Comparison of ENCODE assay signal across 8 mouse cellular contexts in the genomic region with DNA sequence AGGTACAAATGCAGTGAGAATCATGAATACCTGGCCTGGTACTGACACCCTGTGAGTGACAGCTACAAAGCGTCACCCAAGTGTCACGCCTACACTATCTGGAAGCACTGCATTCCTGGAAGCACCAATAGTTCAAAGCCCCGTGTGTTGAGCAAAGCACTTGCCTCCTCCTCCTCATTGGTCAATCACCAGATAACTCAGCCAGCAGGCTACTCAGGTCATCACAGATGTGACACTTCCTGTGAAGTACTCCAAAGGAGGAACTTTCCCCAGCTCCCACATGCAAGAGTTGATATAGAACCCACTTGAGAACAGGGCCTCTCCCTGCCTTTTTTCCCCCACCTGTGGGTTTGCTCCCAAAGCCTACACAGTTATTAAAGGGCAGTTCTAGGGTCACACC. TPM values are rescaled to one million over a fixed set of nuclear protein-coding genes. Genes with fewer than 3 reads are reported as not detected.
A peak's percentile ranks its signal among the peaks of the same experiment; 100 is the strongest.
DNase-seq lines count a peak whose midpoint lies in the region; ATAC-seq lines count a peak whose summit lies in the region.
"Had no signal": no experiment of that assay in that cellular context is flagged by ENCODE, and none has a peak within 500 bp of the region (broad histone marks: within the 10 kb centered on the region; RNA-seq: fewer than 3 reads in every experiment).

No protein-coding gene starts in this region.

- 88% methylated on average over 3 of the region's 3 CpGs for WGBS in neural tube, embryonic 11.5 days
- 90% methylated on average over 3 of the region's 3 CpGs for WGBS in hindbrain, embryonic 11.5 days
- WGBS in macrophage (ENCODE audit: missing documents) = 58% methylated on average over 3 of the region's 3 CpGs

- H3K9ac ChIP-seq in neural tube, embryonic 11.5 days (ENCODE audit: low read length) = no peak overlapping the region
- peak overlapping the region; percentile 96; the same call in 1 of the 2 replicates for H3K9ac ChIP-seq in hindbrain, embryonic 11.5 days (ENCODE audit: low read depth, low read length)

- peaks cover 31% of the 10 kb centered on the region for H3K36me3 ChIP-seq in neural tube, embryonic 11.5 days (ENCODE audit: control insufficient read depth, insufficient read depth, low read length)
- H3K36me3 ChIP-seq in hindbrain, embryonic 11.5 days (ENCODE audit: control insufficient read depth, insufficient read depth, low read length) = peaks cover 15% of the 10 kb centered on the region
- peaks cover 38% of the 10 kb centered on the region for H3K36me3 ChIP-seq in macrophage (ENCODE audit: inconsistent target)

- H3K27me3 ChIP-seq in neural tube, embryonic 11.5 days (ENCODE audit: control insufficient read depth, insufficient read depth, low read length) = no peaks in the 10 kb centered on the region
- no peaks in the 10 kb centered on the region for H3K27me3 ChIP-seq in hindbrain, embryonic 11.5 days (ENCODE audit: control insufficient read depth, insufficient read depth, low read length)

- peak overlapping the region; percentile 90; the same call in 1 of the 2 replicates for H3K4me3 ChIP-seq in neural tube, embryonic 11.5 days (ENCODE audit: low read depth, low read length)
- peak overlapping the region; percentile 99; the same call in 1 of the 2 replicates for H3K4me3 ChIP-seq in hindbrain, embryonic 11.5 days (ENCODE audit: low read depth, low read length)
- peak overlapping the region; percentile 77 for H3K4me3 ChIP-seq in macrophage (ENCODE audit: inconsistent target)

- peak overlapping the region; percentile 92 for H3K4me2 ChIP-seq in neural tube, embryonic 11.5 days (ENCODE audit: low read depth)
- peak overlapping the region; percentile 86; the same call in 1 of the 2 replicates for H3K4me2 ChIP-seq in hindbrain, embryonic 11.5 days (replicated peaks; ENCODE audit: low read depth, low read length)

- DNase-seq in neural tube, embryonic 11.5 days (ENCODE audit: low spot score) = no peak
- no peak for DNase-seq in neural tube, embryonic 10.5 days (ENCODE audit: extremely low spot score, low spot score)
- DNase-seq in hindbrain, embryonic 11.5 days (ENCODE audit: low spot score) = no peak
- no peak for DNase-seq in adrenal gland, adult 2 months
- no peak for DNase-seq in adrenal gland, postnatal 4 days (ENCODE audit: low spot score in 2 of 2)
- DNase-seq: kidney, adult 11 months had no signal

- ATAC-seq in neural tube, embryonic 11.5 days (ENCODE audit: insufficient read depth, low FRiP score, low TSS enrichment) = no peak
- ATAC-seq in hindbrain, embryonic 11.5 days (ENCODE audit: low FRiP score) = no peak
- no peak for ATAC-seq in monocyte, adult 5-6 weeks (replicated peaks; ENCODE audit: insufficient number of reproducible peaks, low FRiP score, low TSS enrichment, poor library complexity, severe bottlenecking)

- H3K79me2 ChIP-seq in macrophage (ENCODE audit: inconsistent target) = peaks cover 81% of the 10 kb centered on the region

- peaks cover 15% of the 10 kb centered on the region for H3K4me1 ChIP-seq in neural tube, embryonic 11.5 days (ENCODE audit: control insufficient read depth, insufficient read depth, low read length)
- H3K4me1 ChIP-seq in hindbrain, embryonic 11.5 days (replicated peaks; ENCODE audit: control insufficient read depth, insufficient read depth, low read length) = peaks cover 14% of the 10 kb centered on the region; the same call in 1 of the 2 replicates

- no peak overlapping the region for H3K27ac ChIP-seq in neural tube, embryonic 11.5 days (ENCODE audit: low read depth, low read length)
- H3K27ac ChIP-seq in hindbrain, embryonic 11.5 days (ENCODE audit: low read depth, low read length) = no peak overlapping the region
- peak overlapping the region; percentile 43; the same call in 1 of the 2 replicates for H3K27ac ChIP-seq in macrophage

- no peaks in the 10 kb centered on the region for H3K9me3 ChIP-seq in neural tube, embryonic 11.5 days (ENCODE audit: control insufficient read depth, low read length)
- H3K9me3 ChIP-seq in hindbrain, embryonic 11.5 days (ENCODE audit: control insufficient read depth, low read length) = no peaks in the 10 kb centered on the region

RNA-seq across cellular contexts. Expression of a gene that starts 1.9 kb away (rescaled TPM):
- 562 and 566 TPM in 2 replicates for polyA plus RNA-seq in neural tube, embryonic 11.5 days (2014; fragmentation: Nextera tagmentation; extraction: Ambion mirVana)
- polyA plus RNA-seq in hindbrain, embryonic 11.5 days (2014; fragmentation: Nextera tagmentation; extraction: Ambion mirVana) = 504 and 527 TPM in 2 replicates
- total RNA-seq in macrophage (2018; cell fraction: chromatin; rRNA removed) = 100 to 1,000 TPM in 1 of 26 experiments, 10 to 100 TPM in 25; 12.4 to 109 (median 29.4) TPM
- total RNA-seq in macrophage (2018; cell fraction: cytosol; rRNA removed) = 100 to 1,000 TPM; 202 to 385 (median 291) TPM
- total RNA-seq in macrophage (2018; cell fraction: nucleus; rRNA removed) = 100 to 1,000 TPM in 25 of 26 experiments, 10 to 100 TPM in 1; 71.0 to 409 (median 244) TPM
- 294 to 442 TPM (median 388 TPM) in 3 replicates for polyA plus RNA-seq in macrophage (2018)
- 331 to 434 TPM (median 349 TPM) in 3 replicates for total RNA-seq in monocyte, adult 5-6 weeks (2017)
- total RNA-seq in adrenal gland, adult 2 months (2021) = 100 to 1,000 TPM; 462 to 524 TPM
- 108 and 126 TPM in 2 replicates for polyA plus RNA-seq in adrenal gland, adult 2 months (2012; rRNA removed)
- 100 to 1,000 TPM; 531 to 539 TPM for total RNA-seq in adrenal gland, postnatal 4 days (2021)

RNA-seq across cellular contexts. Expression of a gene that starts 10.3 kb away (rescaled TPM):
- polyA plus RNA-seq in neural tube, embryonic 11.5 days (2014; fragmentation: Nextera tagmentation; extraction: Ambion mirVana) = 686 and 719 TPM in 2 replicates
- polyA plus RNA-seq in hindbrain, embryonic 11.5 days (2014; fragmentation: Nextera tagmentation; extraction: Ambion mirVana) = 576 and 591 TPM in 2 replicates
- total RNA-seq in macrophage (2018; cell fraction: chromatin; rRNA removed) = 100 to 1,000 TPM in 8 of 26 experiments, 10 to 100 TPM in 18; 55.0 to 130 (median 89.0) TPM
- total RNA-seq in macrophage (2018; cell fraction: cytosol; rRNA removed) = 100 to 1,000 TPM; 680 to 898 (median 773) TPM
- 100 to 1,000 TPM; 152 to 391 (median 260) TPM for total RNA-seq in macrophage (2018; cell fraction: nucleus; rRNA removed)
- 662 to 966 TPM (median 875 TPM) in 3 replicates for polyA plus RNA-seq in macrophage (2018)
- 163 to 262 TPM (median 173 TPM) in 3 replicates for total RNA-seq in monocyte, adult 5-6 weeks (2017)
- total RNA-seq in adrenal gland, adult 2 months (2021) = 100 to 1,000 TPM; 355 to 386 TPM
- 712 and 786 TPM in 2 replicates for polyA plus RNA-seq in adrenal gland, adult 2 months (2012; rRNA removed)
- total RNA-seq in adrenal gland, postnatal 4 days (2021) = 100 to 1,000 TPM; 321 to 354 TPM

RNA-seq across cellular contexts. Expression of a gene that starts 20.2 kb away (rescaled TPM):
- polyA plus RNA-seq in neural tube, embryonic 11.5 days (2014; fragmentation: Nextera tagmentation; extraction: Ambion mirVana) = not detected in 2 replicates
- not detected in 2 replicates for polyA plus RNA-seq in hindbrain, embryonic 11.5 days (2014; fragmentation: Nextera tagmentation; extraction: Ambion mirVana)
- total RNA-seq in macrophage (2018; cell fraction: chromatin; rRNA removed) = not detected
- total RNA-seq in macrophage (2018; cell fraction: cytosol; rRNA removed) = under 1 TPM in 1 of 26 experiments, not detected in 25; 0.33 TPM
- not detected for total RNA-seq in macrophage (2018; cell fraction: nucleus; rRNA removed)
- not detected in 3 replicates for polyA plus RNA-seq in macrophage (2018)
- not detected in 3 replicates for total RNA-seq in monocyte, adult 5-6 weeks (2017)
- total RNA-seq in adrenal gland, adult 2 months (2021) = under 1 TPM; 0.40 to 0.79 TPM
- polyA plus RNA-seq in adrenal gland, adult 2 months (2012; rRNA removed) = 0.83 and 1.2 TPM in 2 replicates
- 1 to 10 TPM; 1.3 to 5.6 TPM for total RNA-seq in adrenal gland, postnatal 4 days (2021)

RNA-seq across cellular contexts. Expression of a gene that starts 21.6 kb away (rescaled TPM):
- polyA plus RNA-seq in neural tube, embryonic 11.5 days (2014; fragmentation: Nextera tagmentation; extraction: Ambion mirVana) = 244 and 251 TPM in 2 replicates
- polyA plus RNA-seq in hindbrain, embryonic 11.5 days (2014; fragmentation: Nextera tagmentation; extraction: Ambion mirVana) = 245 and 256 TPM in 2 replicates
- total RNA-seq in macrophage (2018; cell fraction: chromatin; rRNA removed) = 10 to 100 TPM in 25 of 26 experiments, 1 to 10 TPM in 1; 7.3 to 29.2 (median 19.9) TPM
- total RNA-seq in macrophage (2018; cell fraction: cytosol; rRNA removed) = 10 to 100 TPM; 42.4 to 81.4 (median 58.1) TPM
- total RNA-seq in macrophage (2018; cell fraction: nucleus; rRNA removed) = 10 to 100 TPM; 22.8 to 50.9 (median 31.9) TPM
- polyA plus RNA-seq in macrophage (2018) = 36.9 to 60.9 TPM (median 57.7 TPM) in 3 replicates
- total RNA-seq in monocyte, adult 5-6 weeks (2017) = 13.8 to 21.9 TPM (median 16.9 TPM) in 3 replicates
- total RNA-seq in adrenal gland, adult 2 months (2021) = 10 to 100 TPM; 56.9 to 65.8 TPM
- 136 and 157 TPM in 2 replicates for polyA plus RNA-seq in adrenal gland, adult 2 months (2012; rRNA removed)
- 10 to 100 TPM; 80.6 to 84.2 TPM for total RNA-seq in adrenal gland, postnatal 4 days (2021)

RNA-seq across cellular contexts. Expression of a gene that starts 27.0 kb away (rescaled TPM):
- 669 and 698 TPM in 2 replicates for polyA plus RNA-seq in neural tube, embryonic 11.5 days (2014; fragmentation: Nextera tagmentation; extraction: Ambion mirVana)
- polyA plus RNA-seq in hindbrain, embryonic 11.5 days (2014; fragmentation: Nextera tagmentation; extraction: Ambion mirVana) = 686 and 764 TPM in 2 replicates
- total RNA-seq in macrophage (2018; cell fraction: chromatin; rRNA removed) = 10 to 100 TPM; 13.2 to 43.2 (median 30.6) TPM
- 10 to 100 TPM; 27.2 to 48.1 (median 35.9) TPM for total RNA-seq in macrophage (2018; cell fraction: cytosol; rRNA removed)
- total RNA-seq in macrophage (2018; cell fraction: nucleus; rRNA removed) = 10 to 100 TPM; 17.9 to 63.8 (median 26.1) TPM
- polyA plus RNA-seq in macrophage (2018) = 34.3 to 88.6 TPM (median 41.5 TPM) in 3 replicates
- 78.4 to 113 TPM (median 112 TPM) in 3 replicates for total RNA-seq in monocyte, adult 5-6 weeks (2017)
- 10 to 100 TPM; 85.5 to 97.9 TPM for total RNA-seq in adrenal gland, adult 2 months (2021)
- polyA plus RNA-seq in adrenal gland, adult 2 months (2012; rRNA removed) = 10.3 and 12.6 TPM in 2 replicates
- total RNA-seq in adrenal gland, postnatal 4 days (2021) = 100 to 1,000 TPM; 136 to 169 TPM
